Mouse (Mus musculus): Measurements from ENCODE around the gene Slc24a2.

DNA sequence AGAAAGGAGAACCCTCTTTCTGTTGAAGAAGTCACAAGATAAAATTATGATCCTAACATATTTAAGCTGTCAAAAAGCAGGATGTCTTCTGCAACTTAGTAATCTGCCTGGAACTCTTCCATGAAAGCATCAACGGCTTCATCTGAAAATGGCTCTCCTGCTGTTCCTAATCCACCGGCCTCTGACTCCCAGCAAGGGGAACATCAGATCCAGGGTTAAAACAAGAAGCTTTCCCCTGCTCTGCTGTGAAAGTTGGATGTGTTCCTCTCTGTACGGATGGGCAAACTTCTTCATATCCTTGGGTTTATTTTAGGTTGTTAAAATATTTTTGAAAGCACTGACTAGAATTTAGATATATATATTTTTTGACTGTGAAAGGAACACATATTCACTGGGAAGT lies 136.7 kb downstream of the Slc24a2 start:
- TF ChIP-seq CTCF (IDR thresholded peaks at IDR 0.05 in 2 of 3, conservative IDR thresholded peaks at IDR 0.05 in 1 of 3; ENCODE audit: control insufficient read depth in 1 of 3, insufficient read depth in 1 of 3, low read depth in 2 of 3, low read length in 3 of 3, poor library complexity in 1 of 3, severe bottlenecking in 1 of 3) (no peak), POLR2A (IDR thresholded peaks at IDR 0.05; ENCODE audit: control insufficient read depth in 1 of 2, insufficient read depth in 1 of 2, low read depth in 1 of 2, low read length in 2 of 2, poor library complexity in 1 of 2) (no peak), USF1 (IDR thresholded peaks at IDR 0.05; ENCODE audit: low read depth, low read length) (no peak), POLR2AphosphoS2 (IDR thresholded peaks at IDR 0.05; ENCODE audit: low read length) (no peak), EP300 (IDR thresholded peaks at IDR 0.05; ENCODE audit: low read depth in 1 of 2, low read length in 2 of 2) (no peak)

Data from MEL (cell line).